Mouse (Mus musculus): Measurements from ENCODE around the gene Nolc1. TPM values are rescaled to one million over a fixed set of nuclear protein-coding genes. Genes with fewer than 3 reads are reported as not detected.

Nolc1 gene
- polyA plus RNA-seq, 2 experiments: 64.1 to 73.5 TPM

GRCm38 (mm10) chr19:46030196-46030983 is 45.3 kb upstream of the Nolc1 start:
- Histone ChIP-seq H3K4me1 (ENCODE audit: control insufficient read depth, insufficient read depth, low read length) (no peaks in the 10 kb centered on the region), H3K9ac (ENCODE audit: low read depth, low read length, severe bottlenecking) (no peak overlapping the region), H3K27ac (replicated peaks; ENCODE audit: low read depth, low read length) (no peak overlapping the region), H3K4me3 (replicated peaks; ENCODE audit: low read length) (no peak overlapping the region), H3K4me2 (replicated peaks; ENCODE audit: low read depth, low read length, severe bottlenecking) (no peak overlapping the region), H3K9me3 (ENCODE audit: control insufficient read depth, low read length) (0 out of 2 replicates have a peak, but pooled peaks cover 4% of the 10 kb centered on the region), H3K27me3 (ENCODE audit: control insufficient read depth, insufficient read depth, low read length) (no peaks in the 10 kb centered on the region), H3K36me3 (ENCODE audit: control insufficient read depth, insufficient read depth, low read length) (peaks cover 50% of the 10 kb centered on the region)
- no peak for TF ChIP-seq POLR2A (IDR thresholded peaks at IDR 0.05; ENCODE audit: borderline replicate concordance, extremely low read depth, insufficient read depth, insufficient read length)
- DNase-seq (ENCODE audit: low spot score) (no peak), ATAC-seq (ENCODE audit: low FRiP score, low read depth) (no peak)
- WGBS: 95% methylated on average over 10 of the region's 10 CpGs

- Histone ChIP-seq H3K36me3 (ENCODE audit: control insufficient read depth, insufficient read depth, low read length) (peaks cover 65% of the 10 kb centered on the region), H3K9ac (ENCODE audit: low read depth, low read length, severe bottlenecking) (no peak overlapping the region)
- no peak for TF ChIP-seq POLR2A (IDR thresholded peaks at IDR 0.05; ENCODE audit: borderline replicate concordance, extremely low read depth, insufficient read depth, insufficient read length)
Observed at GRCm38 (mm10) chr19:46031689-46032432, 43.8 kb upstream of the Nolc1 start.

GRCm38 (mm10) chr19:46032731-46033510 is 42.7 kb upstream of the Nolc1 start:
- no peak for TF ChIP-seq POLR2A (IDR thresholded peaks at IDR 0.05; ENCODE audit: borderline replicate concordance, extremely low read depth, insufficient read depth, insufficient read length)
- Histone ChIP-seq H3K27me3 (ENCODE audit: control insufficient read depth, insufficient read depth, low read length) (no peaks in the 10 kb centered on the region), H3K4me2 (replicated peaks; ENCODE audit: low read depth, low read length, severe bottlenecking) (no peak overlapping the region), H3K27ac (replicated peaks; ENCODE audit: low read depth, low read length) (no peak overlapping the region), H3K36me3 (ENCODE audit: control insufficient read depth, insufficient read depth, low read length) (peaks cover 70% of the 10 kb centered on the region), H3K4me1 (ENCODE audit: control insufficient read depth, insufficient read depth, low read length) (peaks cover 11% of the 10 kb centered on the region), H3K9ac (ENCODE audit: low read depth, low read length, severe bottlenecking) (no peak overlapping the region), H3K9me3 (ENCODE audit: control insufficient read depth, low read length) (0 out of 2 replicates have a peak, but pooled peaks cover 4% of the 10 kb centered on the region), H3K4me3 (replicated peaks; ENCODE audit: low read length) (no peak overlapping the region)
- DNase-seq (ENCODE audit: low spot score): no peak
- ATAC-seq (ENCODE audit: low FRiP score, low read depth): no peak
- whole genome bisulfite sequencing: 88% methylated on average over 26 of the region's 26 CpGs

More at GRCm38 (mm10) chr19:46031689-46032432, 43.8 kb upstream of the Nolc1 start:
- Histone ChIP-seq H3K4me3 (replicated peaks; ENCODE audit: low read length) (no peak overlapping the region), H3K4me2 (replicated peaks; ENCODE audit: low read depth, low read length, severe bottlenecking) (no peak overlapping the region), H3K4me1 (ENCODE audit: control insufficient read depth, insufficient read depth, low read length) (peaks cover under 1% of the 10 kb centered on the region), H3K27ac (replicated peaks; ENCODE audit: low read depth, low read length) (no peak overlapping the region), H3K9me3 (ENCODE audit: control insufficient read depth, low read length) (0 out of 2 replicates have a peak, but pooled peaks cover 4% of the 10 kb centered on the region), H3K27me3 (ENCODE audit: control insufficient read depth, insufficient read depth, low read length) (no peaks in the 10 kb centered on the region)
- WGBS: 83% methylated on average over 9 of the region's 9 CpGs
- DNase-seq (ENCODE audit: low spot score): no peak
- 0 out of 2 replicates have a peak, but pooled peaks have one; percentile 25 for ATAC-seq (ENCODE audit: low FRiP score, low read depth)

GRCm38 (mm10) chr19:46033911-46034310 is 41.8 kb upstream of the Nolc1 start:
- TF ChIP-seq POLR2A (IDR thresholded peaks at IDR 0.05; ENCODE audit: borderline replicate concordance, extremely low read depth, insufficient read depth, insufficient read length): no peak
- peaks cover 70% of the 10 kb centered on the region for H3K36me3 ChIP-seq (ENCODE audit: control insufficient read depth, insufficient read depth, low read length)
- H3K4me2 ChIP-seq (replicated peaks; ENCODE audit: low read depth, low read length, severe bottlenecking): no peak overlapping the region
- H3K27me3 ChIP-seq (ENCODE audit: control insufficient read depth, insufficient read depth, low read length): no peaks in the 10 kb centered on the region
- WGBS: 92% methylated on average over 11 of the region's 11 CpGs
- H3K4me3 ChIP-seq (replicated peaks; ENCODE audit: low read length): no peak overlapping the region
- H3K4me1 ChIP-seq (ENCODE audit: control insufficient read depth, insufficient read depth, low read length): peaks cover 17% of the 10 kb centered on the region
- no peak overlapping the region for H3K9ac ChIP-seq (ENCODE audit: low read depth, low read length, severe bottlenecking)
- ATAC-seq (ENCODE audit: low FRiP score, low read depth) (no peak), DNase-seq (ENCODE audit: low spot score) (no peak)
- H3K27ac ChIP-seq (replicated peaks; ENCODE audit: low read depth, low read length): no peak overlapping the region
- H3K9me3 ChIP-seq (ENCODE audit: control insufficient read depth, low read length): 0 out of 2 replicates have a peak, but pooled peaks cover 4% of the 10 kb centered on the region

GRCm38 (mm10) chr19:46035971-46036370 is 39.7 kb upstream of the Nolc1 start:
- 91% methylated on average over 13 of the region's 13 CpGs for WGBS
- no peak for DNase-seq (ENCODE audit: low spot score)
- Histone ChIP-seq H3K27ac (replicated peaks; ENCODE audit: low read depth, low read length) (no peak overlapping the region), H3K4me2 (replicated peaks; ENCODE audit: low read depth, low read length, severe bottlenecking) (no peak overlapping the region), H3K4me3 (replicated peaks; ENCODE audit: low read length) (no peak overlapping the region), H3K27me3 (ENCODE audit: control insufficient read depth, insufficient read depth, low read length) (no peaks in the 10 kb centered on the region), H3K36me3 (ENCODE audit: control insufficient read depth, insufficient read depth, low read length) (peaks cover 63% of the 10 kb centered on the region), H3K4me1 (ENCODE audit: control insufficient read depth, insufficient read depth, low read length) (peaks cover 30% of the 10 kb centered on the region), H3K9ac (ENCODE audit: low read depth, low read length, severe bottlenecking) (no peak overlapping the region), H3K9me3 (ENCODE audit: control insufficient read depth, low read length) (no peaks in the 10 kb centered on the region)
- no peak for TF ChIP-seq POLR2A (IDR thresholded peaks at IDR 0.05; ENCODE audit: borderline replicate concordance, extremely low read depth, insufficient read depth, insufficient read length)
- no peak for ATAC-seq (ENCODE audit: low FRiP score, low read depth)
